Mouse (Mus musculus) liver, embryonic 14.5 days (tissue): ENCODE measurements at regions not wholly inside any gene's neighbourhood (a gene's known extent, or its start where the extent isn't known, plus 50 kb on each side); places are given as distances from the start of the nearest gene placed in this dataset.

Experiments
- ATAC-seq: fragments of 200-750 bp; cut with Nextera tagmentation; 2 replicates; pipeline ENCODE4 v1.8.0; 2017; ENCODE audit warnings: moderate number of reproducible peaks, mild to moderate bottlenecking, moderate library complexity; ENCODE audit not compliant: insufficient read depth
- DNase-seq, 3 experiments: peaks; one replicate each; pipeline ENCODE4 v3.0.0-alpha.2; 2012 to 2013; ENCODE audit warnings: low read depth in 3 of 3, low spot score in 3 of 3
- H3K27ac ChIP-seq: fragments of 300-500 bp; sonication (generic); 2 replicates; pipeline ENCODE4 v1.5.1; 2014; ENCODE audit warnings: moderate library complexity, mild to moderate bottlenecking, control low read depth, inconsistent platforms
- H3K27me3 ChIP-seq: fragments of 300-500 bp; sonication (generic); 2 replicates; pipeline ENCODE4 v1.6.1; 2014; ENCODE audit warnings: mild to moderate bottlenecking, low read length, moderate library complexity; ENCODE audit not compliant: control insufficient read depth, insufficient read depth
- H3K36me3 ChIP-seq: fragments of 300-500 bp; sonication (generic); replicated peaks from 2 replicates; pipeline ENCODE4 v1.6.1; 2014; ENCODE audit warnings: low read depth; ENCODE audit not compliant: control insufficient read depth, insufficient read depth
- H3K4me1 ChIP-seq, 2 experiments: fragments of 200-500 bp in 1 of 2; fragments of 300-500 bp in 1 of 2; sonication (generic) in 1 of 2; replicated peaks; 2 replicates each; pipeline ENCODE4 v1.6.1; 2012 to 2014; ENCODE audit warnings: antibody characterized with exemption in 1 of 2, inconsistent platforms in 1 of 2, low read length in 1 of 2; ENCODE audit not compliant: control insufficient read depth in 2 of 2, insufficient read depth in 2 of 2
- H3K4me2 ChIP-seq: fragments of 300-500 bp; sonication (generic); 2 replicates; pipeline ENCODE4 v1.6.1; 2014; ENCODE audit warnings: low read depth, mild to moderate bottlenecking, control low read depth, moderate library complexity
- H3K4me3 ChIP-seq, 2 experiments: fragments of 200-500 bp in 1 of 2; fragments of 300-500 bp in 1 of 2; sonication (generic) in 1 of 2; 2 replicates each; pipeline ENCODE4 v1.5.1; 2012 to 2014; ENCODE audit warnings: low read depth in 2 of 2, low read length in 2 of 2, mild to moderate bottlenecking in 2 of 2, control low read depth in 1 of 2, inconsistent platforms in 1 of 2, moderate library complexity in 1 of 2; ENCODE audit not compliant: insufficient read depth in 1 of 2
- H3K9ac ChIP-seq: fragments of 300-500 bp; sonication (generic); replicated peaks from 2 replicates; pipeline ENCODE4 v1.6.1; 2014; ENCODE audit warnings: mild to moderate bottlenecking, control low read depth, moderate library complexity
- H3K9me3 ChIP-seq: fragments of 300-500 bp; sonication (generic); 2 replicates; pipeline ENCODE4 v1.6.1; 2016; ENCODE audit warnings: low read length, mixed read lengths; ENCODE audit not compliant: control insufficient read depth
- CTCF ChIP-seq: IDR thresholded peaks from 2 replicates; pipeline ENCODE4 v1.5.1; 2016; ENCODE audit warnings: antibody characterized with exemption, low read depth, control low read depth
- EP300 ChIP-seq: IDR thresholded peaks from 2 replicates; pipeline ENCODE4 v1.6.1; 2016; ENCODE audit warnings: antibody characterized with exemption, low read depth
- WGBS: fragments of 180-500 bp; shearing (Covaris S2); extraction: QIAGEN DNeasy Blood & Tissue Kit; methylation state at CpG from one replicate; pipeline ENCODE4 v1.1.7; 2014; ENCODE audit not compliant: insufficient replicate concordance; 5-methylcytosine and 5-hydroxymethylcytosine counted together

- DNase-seq (no peak), ATAC-seq (no peak)
- no peaks in the 10 kb centered on the region for H3K36me3 ChIP-seq
- H3K27me3 ChIP-seq, result no peaks in the 10 kb centered on the region
- H3K4me1 ChIP-seq, result peaks cover 10 to 28% of the 10 kb centered on the region in 2 experiments
- no peak overlapping the region for H3K4me2 ChIP-seq
- H3K9me3 ChIP-seq, result no peaks in the 10 kb centered on the region
- TF ChIP-seq CTCF (no peak), EP300 (no peak)
- H3K9ac ChIP-seq, result no peak overlapping the region
- H3K4me3 ChIP-seq, result no peak overlapping the region
- no peak overlapping the region for H3K27ac ChIP-seq
Observed at GRCm38 (mm10) chr1:130278000-130278536, 144.7 kb downstream of the Cd55b start.

GRCm38 (mm10) chr1:130276885-130277284 lies 145.9 kb downstream of the Cd55b start:
- no peak overlapping the region for H3K4me3 ChIP-seq
- no peak overlapping the region for H3K4me2 ChIP-seq
- TF ChIP-seq EP300 (peak; percentile 37; the same call in 1 of the 2 replicates), CTCF (no peak)
- H3K27ac ChIP-seq, result no peak overlapping the region
- H3K9ac ChIP-seq, result no peak overlapping the region
- ATAC-seq, result peak; percentile 82
- no peaks in the 10 kb centered on the region for H3K9me3 ChIP-seq
- DNase-seq, result no peak
- WGBS, result 11% methylated on average over 3 of the region's 3 CpGs
- H3K4me1 ChIP-seq, result peaks cover 10 to 24% of the 10 kb centered on the region in 2 experiments
- no peaks in the 10 kb centered on the region for H3K36me3 ChIP-seq
- no peaks in the 10 kb centered on the region for H3K27me3 ChIP-seq

- Histone ChIP-seq H3K4me1 (peaks cover 10 to 21% of the 10 kb centered on the region in 2 experiments), H3K27me3 (no peaks in the 10 kb centered on the region), H3K4me3 (no peak overlapping the region), H3K9me3 (no peaks in the 10 kb centered on the region), H3K36me3 (no peaks in the 10 kb centered on the region), H3K4me2 (no peak overlapping the region), H3K27ac (no peak overlapping the region), H3K9ac (no peak overlapping the region)
- TF ChIP-seq CTCF, result no peak
- no peak for TF ChIP-seq EP300
- 48% methylated on average over 2 of the region's 2 CpGs for WGBS
- DNase-seq (no peak), ATAC-seq (peak; percentile 36)
Observed at GRCm38 (mm10) chr1:130276005-130276404, 146.8 kb downstream of the Cd55b start.

- no peaks in the 10 kb centered on the region for H3K36me3 ChIP-seq
- peak; percentile 29; the same call in 1 of the 2 replicates for TF ChIP-seq CTCF
- TF ChIP-seq EP300, result no peak
- WGBS, result 35% methylated on average over 4 of the region's 4 CpGs
- H3K27me3 ChIP-seq, result no peaks in the 10 kb centered on the region
- H3K27ac ChIP-seq, result no peak overlapping the region
- H3K4me3 ChIP-seq, result no peak overlapping the region
- no peak overlapping the region for H3K9ac ChIP-seq
- ATAC-seq (no peak), DNase-seq (no peak)
- H3K9me3 ChIP-seq, result no peaks in the 10 kb centered on the region
- H3K4me1 ChIP-seq, result peaks cover 10 to 21% of the 10 kb centered on the region in 2 experiments
- H3K4me2 ChIP-seq, result no peak overlapping the region
Observed at GRCm38 (mm10) chr1:130274470-130274869, 148.3 kb downstream of the Cd55b start.

GRCm38 (mm10) chr1:130270457-130270856 lies 152.4 kb downstream of the Cd55b start:
- no peak overlapping the region for H3K27ac ChIP-seq
- no peak overlapping the region for H3K4me3 ChIP-seq
- DNase-seq, result no peak
- no peaks in the 10 kb centered on the region for H3K36me3 ChIP-seq
- no peaks in the 10 kb centered on the region for H3K9me3 ChIP-seq
- no peak for ATAC-seq
- TF ChIP-seq EP300 (no peak), CTCF (no peak)
- no peak overlapping the region for H3K4me2 ChIP-seq
- peaks cover 0 to 3% of the 10 kb centered on the region in 2 experiments; a peak in 2 of 4 replicates for H3K4me1 ChIP-seq
- H3K9ac ChIP-seq, result no peak overlapping the region
- H3K27me3 ChIP-seq, result no peaks in the 10 kb centered on the region
- WGBS, result 57% methylated on average over 2 of the region's 2 CpGs
